Mouse (Mus musculus): ENCODE results near the gene Nradd. TPM values are rescaled to one million over a fixed set of nuclear protein-coding genes. Genes with fewer than 3 reads are reported as not detected.

The Nradd gene
- total and polyA plus RNA-seq, 3 experiments, result 1.3 to 2.9 (median 1.4) TPM

GRCm38 (mm10) chr9:110644295-110644694, 20.0 kb upstream of the Nradd start:
- intact Hi-C loops (cut with DNase I), result no loop called here

GRCm38 (mm10) chr9:110643787-110644186, 19.5 kb upstream of the Nradd start:
- Histone ChIP-seq H3K27ac (no peak overlapping the region), H3K4me3 (no peak overlapping the region), H3K36me3 (ENCODE audit: control insufficient read depth, insufficient read depth, low read length) (no peaks in the 10 kb centered on the region), H3K4me1 (ENCODE audit: control insufficient read depth, insufficient read depth, low read length) (peaks cover 7% of the 10 kb centered on the region), H3K9ac (ENCODE audit: low read depth, low read length) (no peak overlapping the region), H3K27me3 (ENCODE audit: control insufficient read depth, insufficient read depth, low read length) (no peaks in the 10 kb centered on the region), H3K79me2 (replicated peaks; ENCODE audit: control insufficient read depth, insufficient read depth, low read length) (0 out of 2 replicates have a peak, but pooled peaks cover 2% of the 10 kb centered on the region)
- DNase-seq, result no peak
- intact Hi-C loops (cut with DNase I), result no loop called here
- TF ChIP-seq POLR2A (IDR thresholded peaks at IDR 0.05; ENCODE audit: insufficient read depth, low read depth, low read length) (no peak), EP300 (IDR thresholded peaks at IDR 0.05; ENCODE audit: insufficient read depth, low read depth, low read length) (no peak), CTCF (IDR thresholded peaks at IDR 0.05) (no peak)
- WGBS, result 78% methylated on average over 9 of the region's 9 CpGs

More at GRCm38 (mm10) chr9:110644295-110644694, 20.0 kb upstream of the Nradd start:
- Histone ChIP-seq H3K27ac (no peak overlapping the region), H3K79me2 (replicated peaks; ENCODE audit: control insufficient read depth, insufficient read depth, low read length) (peaks cover 2% of the 10 kb centered on the region; the same call in 1 of the 2 replicates), H3K4me1 (ENCODE audit: control insufficient read depth, insufficient read depth, low read length) (peaks cover 7% of the 10 kb centered on the region), H3K27me3 (ENCODE audit: control insufficient read depth, insufficient read depth, low read length) (no peaks in the 10 kb centered on the region), H3K36me3 (ENCODE audit: control insufficient read depth, insufficient read depth, low read length) (no peaks in the 10 kb centered on the region), H3K4me3 (no peak overlapping the region), H3K9ac (ENCODE audit: low read depth, low read length) (no peak overlapping the region)
- 90% methylated on average over 10 of the region's 10 CpGs for WGBS
- DNase-seq, result no peak
- TF ChIP-seq EP300 (IDR thresholded peaks at IDR 0.05; ENCODE audit: insufficient read depth, low read depth, low read length) (no peak), CTCF (IDR thresholded peaks at IDR 0.05) (no peak)

- no peak overlapping the region for H3K27ac ChIP-seq
- DNase-seq, result no peak
- TF ChIP-seq POLR2A (IDR thresholded peaks at IDR 0.05; ENCODE audit: insufficient read depth, low read depth, low read length) (no peak), EP300 (IDR thresholded peaks at IDR 0.05; ENCODE audit: insufficient read depth, low read depth, low read length) (no peak), CTCF (IDR thresholded peaks at IDR 0.05) (no peak)
- intact Hi-C loops (cut with DNase I), result no loop called here
- WGBS, result 63% methylated on average over 5 of the region's 5 CpGs
- 0 out of 2 replicates have a peak, but pooled peaks cover 2% of the 10 kb centered on the region for H3K79me2 ChIP-seq (replicated peaks; ENCODE audit: control insufficient read depth, insufficient read depth, low read length)
- no peak overlapping the region for H3K9ac ChIP-seq (ENCODE audit: low read depth, low read length)
- no peak overlapping the region for H3K4me3 ChIP-seq
- H3K36me3 ChIP-seq (ENCODE audit: control insufficient read depth, insufficient read depth, low read length), result no peaks in the 10 kb centered on the region
- H3K4me1 ChIP-seq (ENCODE audit: control insufficient read depth, insufficient read depth, low read length), result peaks cover 7% of the 10 kb centered on the region
- H3K27me3 ChIP-seq (ENCODE audit: control insufficient read depth, insufficient read depth, low read length), result no peaks in the 10 kb centered on the region
Observed at GRCm38 (mm10) chr9:110642812-110643524, 18.7 kb upstream of the Nradd start.

GRCm38 (mm10) chr9:110641006-110641405, 16.8 kb upstream of the Nradd start:
- H3K4me1 ChIP-seq (ENCODE audit: control insufficient read depth, insufficient read depth, low read length), result peaks cover 7% of the 10 kb centered on the region
- H3K4me3 ChIP-seq, result no peak overlapping the region
- H3K9ac ChIP-seq (ENCODE audit: low read depth, low read length), result no peak overlapping the region
- DNase-seq, result no peak
- no peaks in the 10 kb centered on the region for H3K27me3 ChIP-seq (ENCODE audit: control insufficient read depth, insufficient read depth, low read length)
- H3K36me3 ChIP-seq (ENCODE audit: control insufficient read depth, insufficient read depth, low read length), result no peaks in the 10 kb centered on the region
- 79% methylated on average over 5 of the region's 5 CpGs for WGBS
- 0 out of 2 replicates have a peak, but pooled peaks cover 2% of the 10 kb centered on the region for H3K79me2 ChIP-seq (replicated peaks; ENCODE audit: control insufficient read depth, insufficient read depth, low read length)
- no peak overlapping the region for H3K27ac ChIP-seq
- TF ChIP-seq CTCF (IDR thresholded peaks at IDR 0.05) (no peak), POLR2A (IDR thresholded peaks at IDR 0.05; ENCODE audit: insufficient read depth, low read depth, low read length) (no peak), EP300 (IDR thresholded peaks at IDR 0.05; ENCODE audit: insufficient read depth, low read depth, low read length) (no peak)
- intact Hi-C loops (cut with DNase I), result no loop called here

GRCm38 (mm10) chr9:110638611-110639021, 14.4 kb upstream of the Nradd start:
- intact Hi-C loops (cut with DNase I), result loop anchor here (5.0 kb wide), 1 partner anchor 144 kb away; no protein-coding TSS in a partner anchor
- DNase-seq, result no peak
- no peak overlapping the region for H3K4me3 ChIP-seq
- H3K9ac ChIP-seq (ENCODE audit: low read depth, low read length), result no peak overlapping the region
- H3K36me3 ChIP-seq (ENCODE audit: control insufficient read depth, insufficient read depth, low read length), result no peaks in the 10 kb centered on the region
- H3K27ac ChIP-seq, result no peak overlapping the region
- WGBS, result 73% methylated on average over 10 of the region's 10 CpGs
- H3K4me1 ChIP-seq (ENCODE audit: control insufficient read depth, insufficient read depth, low read length), result peaks cover 2% of the 10 kb centered on the region; the same call in 1 of the 2 replicates
- H3K27me3 ChIP-seq (ENCODE audit: control insufficient read depth, insufficient read depth, low read length), result no peaks in the 10 kb centered on the region
- TF ChIP-seq POLR2A (IDR thresholded peaks at IDR 0.05; ENCODE audit: insufficient read depth, low read depth, low read length) (no peak), EP300 (IDR thresholded peaks at IDR 0.05; ENCODE audit: insufficient read depth, low read depth, low read length) (no peak), CTCF (IDR thresholded peaks at IDR 0.05) (no peak)
- no peaks in the 10 kb centered on the region for H3K79me2 ChIP-seq (replicated peaks; ENCODE audit: control insufficient read depth, insufficient read depth, low read length)

- WGBS, result 18% methylated on average over 19 of the region's 19 CpGs
- intact Hi-C loops (cut with DNase I), result loop anchor here (1.0 to 5.0 kb wide), 3 partner anchors 18 to 147 kb away; no protein-coding TSS in a partner anchor
- Histone ChIP-seq H3K4me1 (ENCODE audit: control insufficient read depth, insufficient read depth, low read length) (peaks cover 2% of the 10 kb centered on the region; the same call in 1 of the 2 replicates), H3K27ac (no peak overlapping the region), H3K4me3 (no peak overlapping the region), H3K9ac (ENCODE audit: low read depth, low read length) (no peak overlapping the region), H3K36me3 (ENCODE audit: control insufficient read depth, insufficient read depth, low read length) (no peaks in the 10 kb centered on the region), H3K27me3 (ENCODE audit: control insufficient read depth, insufficient read depth, low read length) (no peaks in the 10 kb centered on the region), H3K79me2 (replicated peaks; ENCODE audit: control insufficient read depth, insufficient read depth, low read length) (no peaks in the 10 kb centered on the region)
- no peak for TF ChIP-seq POLR2A (IDR thresholded peaks at IDR 0.05; ENCODE audit: insufficient read depth, low read depth, low read length)
- TF ChIP-seq CTCF (IDR thresholded peaks at IDR 0.05), result peak; percentile 86
- TF ChIP-seq EP300 (IDR thresholded peaks at IDR 0.05; ENCODE audit: insufficient read depth, low read depth, low read length), result peak; percentile 76; the same call in 1 of the 2 replicates
- DNase-seq, result peak; percentile 86 to 93
Observed at GRCm38 (mm10) chr9:110635225-110635624, 11.0 kb upstream of the Nradd start.

All from heart, adult 2 months (tissue).